1 mouse cellular context compared by ENCODE assay signal in the genomic region with DNA sequence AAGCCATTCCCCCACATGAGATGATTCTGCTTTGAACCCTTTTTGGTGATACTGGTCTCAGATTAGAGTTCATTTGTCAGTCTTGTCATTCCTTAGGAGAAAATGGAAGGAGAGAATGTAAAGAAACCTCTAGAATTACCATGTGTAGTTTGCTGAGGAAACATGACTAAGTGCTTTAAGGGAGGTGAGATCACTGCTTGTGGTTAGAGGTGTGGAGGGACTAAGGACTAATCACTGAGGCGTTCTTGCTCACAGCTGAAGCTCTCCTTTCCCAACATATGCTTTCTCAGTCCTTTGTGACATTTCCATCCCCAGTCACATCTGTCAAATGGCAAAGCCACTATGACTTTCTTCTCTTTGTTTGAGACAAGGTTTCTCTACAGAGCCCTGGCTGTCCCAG.
TF ChIP-seq lines count a peak whose summit lies in the region.

No protein-coding gene starts in this region.

TF ChIP-seq in MEL, 35 proteins besides CTCF, POLR2A, EP300 and RAD21:
- no peak for TF ChIP-seq POLR2AphosphoS2 (IDR thresholded peaks at IDR 0.05; ENCODE audit: low read length)
- TF ChIP-seq ETS1 (IDR thresholded peaks at IDR 0.05; ENCODE audit: low read depth, low read length), result 0 out of 2 replicates have a peak, but pooled peaks have one; percentile 27
- TF ChIP-seq MEF2A (IDR thresholded peaks at IDR 0.05; ENCODE audit: extremely low read depth, insufficient replicate concordance, low read depth, low read length, poor library complexity, severe bottlenecking), result no peak
- TF ChIP-seq TBP (IDR thresholded peaks at IDR 0.05; ENCODE audit: low read depth, low read length), result no peak
- no peak for TF ChIP-seq SIN3A (IDR thresholded peaks at IDR 0.05; ENCODE audit: low read length)
- TF ChIP-seq USF1 (IDR thresholded peaks at IDR 0.05; ENCODE audit: low read depth, low read length), result no peak
- TF ChIP-seq MAX (IDR thresholded peaks at IDR 0.05; ENCODE audit: low read length), result no peak
- TF ChIP-seq USF2 (IDR thresholded peaks at IDR 0.05; ENCODE audit: borderline replicate concordance in 1 of 2, insufficient read depth in 1 of 2, low read depth in 1 of 2, low read length in 2 of 2), result no peak
